Mouse (Mus musculus) heart, adult 11 months (tissue): Measurements from ENCODE around the gene Gm20479.

ENCODE experiments used
- DNase-seq: peaks from one replicate; pipeline ENCODE4 v3.0.0; 2022

Gene Gm20479

GRCm38 (mm10) chr7:27356861-27357594 is at the start of gene Gm20479:
TSS of gene Gm20479 (minus strand) at chr7:27357419.
- DNase-seq, result peak; percentile 95

- DNase-seq, result no peak
These were observed 49.3 kb upstream of the Gm20479 start for GRCm38 (mm10) chr7:27406481-27406880.

- DNase-seq, result no peak
These were observed 47.2 kb upstream of the Gm20479 start for GRCm38 (mm10) chr7:27404203-27404942.

- DNase-seq, result no peak
These were observed 45.5 kb upstream of the Gm20479 start for GRCm38 (mm10) chr7:27402675-27403074.

- DNase-seq, result no peak
These were observed 43.3 kb upstream of the Gm20479 start for GRCm38 (mm10) chr7:27400545-27400944.

- DNase-seq, result no peak
These were observed 40.1 kb upstream of the Gm20479 start for GRCm38 (mm10) chr7:27397048-27397949.

GRCm38 (mm10) chr7:27396184-27397047 is 39.2 kb upstream of the Gm20479 start:
- DNase-seq, result no peak

GRCm38 (mm10) chr7:27395521-27396183 is 38.4 kb upstream of the Gm20479 start:
- DNase-seq, result no peak

GRCm38 (mm10) chr7:27391416-27391815 is 34.2 kb upstream of the Gm20479 start:
- no peak for DNase-seq

GRCm38 (mm10) chr7:27389213-27389612 is 32.0 kb upstream of the Gm20479 start:
- DNase-seq, result no peak

GRCm38 (mm10) chr7:27384731-27385130 is 27.5 kb upstream of the Gm20479 start:
- peak; percentile 92 for DNase-seq

- DNase-seq, result no peak
These were observed 26.9 kb upstream of the Gm20479 start for GRCm38 (mm10) chr7:27384134-27384533.

GRCm38 (mm10) chr7:27383233-27383632 is 26.0 kb upstream of the Gm20479 start:
- no peak for DNase-seq

GRCm38 (mm10) chr7:27381560-27381959 is 24.3 kb upstream of the Gm20479 start:
- DNase-seq, result no peak

- DNase-seq, result no peak
These were observed 23.8 kb upstream of the Gm20479 start for GRCm38 (mm10) chr7:27381009-27381408.

- DNase-seq, result no peak
These were observed 22.6 kb upstream of the Gm20479 start for GRCm38 (mm10) chr7:27379836-27380235.

GRCm38 (mm10) chr7:27378431-27378830 is 21.2 kb upstream of the Gm20479 start:
- DNase-seq, result no peak

- DNase-seq, result no peak
These were observed 18.1 kb upstream of the Gm20479 start for GRCm38 (mm10) chr7:27375274-27375673.

- DNase-seq, result peak; percentile 88
These were observed 14.7 kb upstream of the Gm20479 start for GRCm38 (mm10) chr7:27371715-27372462.

GRCm38 (mm10) chr7:27369111-27369510 is 11.9 kb upstream of the Gm20479 start:
- peak; percentile 88 for DNase-seq

- no peak for DNase-seq
These were observed 10.8 kb upstream of the Gm20479 start for GRCm38 (mm10) chr7:27367976-27368375.
